ENCODE assay signal across 9 mouse cellular contexts in genomic region chr5:49094945-49095344, GRCm38 (mm10).
DNase-seq lines count a peak whose midpoint lies in the region; ATAC-seq and TF ChIP-seq lines count a peak whose summit lies in the region.
"Had no signal": no experiment of that assay in that cellular context is flagged by ENCODE, and none has a peak within 500 bp of the region (broad histone marks: within the 10 kb centered on the region; RNA-seq: fewer than 3 reads in every experiment).

No protein-coding gene starts in this region.

- H3K27me3 ChIP-seq in kidney, postnatal 0 days (ENCODE audit: insufficient read depth, low read length) = no peaks in the 10 kb centered on the region
- no peaks in the 10 kb centered on the region for H3K27me3 ChIP-seq in kidney, embryonic 16.5 days (ENCODE audit: insufficient read depth, low read length)
- H3K27me3 ChIP-seq: forebrain, embryonic 12.5 days had no signal

- no peak for DNase-seq in kidney, postnatal 0 days (ENCODE audit: low spot score)
- DNase-seq in brain, embryonic 18.5 days (ENCODE audit: low read depth, low spot score) = peak; percentile 8
- peak; percentile 45 for DNase-seq in cerebellum, adult 9-11 months
- DNase-seq in right cerebral cortex, adult 2 months (ENCODE audit: low spot score in 2 of 2) = peak; percentile 27 to 56
- DNase-seq in ovary, postnatal 36 days (ENCODE audit: low spot score) = no peak
- DNase-seq: heart, adult 18-20 months had no signal

- H3K9ac ChIP-seq in kidney, postnatal 0 days (ENCODE audit: low read depth, low read length) = no peak overlapping the region
- no peak overlapping the region for H3K9ac ChIP-seq in kidney, embryonic 16.5 days (replicated peaks; ENCODE audit: low read length)
- H3K9ac ChIP-seq: forebrain, embryonic 12.5 days had no signal

- H3K4me2 ChIP-seq in kidney, postnatal 0 days (ENCODE audit: low read length) = no peak overlapping the region
- no peak overlapping the region for H3K4me2 ChIP-seq in kidney, embryonic 16.5 days (replicated peaks; ENCODE audit: low read depth, low read length)
- H3K4me2 ChIP-seq: forebrain, embryonic 12.5 days had no signal

- H3K36me3 ChIP-seq in kidney, postnatal 0 days (ENCODE audit: insufficient read depth, low read length) = no peaks in the 10 kb centered on the region
- H3K36me3 ChIP-seq in kidney, embryonic 16.5 days (ENCODE audit: insufficient read depth, low read length) = no peaks in the 10 kb centered on the region
- H3K36me3 ChIP-seq: forebrain, embryonic 12.5 days had no signal

- 63% methylated on average over 2 of the region's 2 CpGs for WGBS in kidney, postnatal 0 days
- 69% methylated on average over 2 of the region's 2 CpGs for WGBS in kidney, embryonic 16.5 days

- no peak overlapping the region for H3K4me3 ChIP-seq in kidney, postnatal 0 days (replicated peaks; ENCODE audit: low read depth, low read length)
- H3K4me3 ChIP-seq in kidney, embryonic 16.5 days (ENCODE audit: low read length) = no peak overlapping the region
- H3K4me3 ChIP-seq: forebrain, embryonic 12.5 days had no signal

- H3K27ac ChIP-seq in kidney, postnatal 0 days = no peak overlapping the region
- H3K27ac ChIP-seq in kidney, embryonic 16.5 days (ENCODE audit: low read length) = no peak overlapping the region
- H3K27ac ChIP-seq: forebrain, embryonic 12.5 days had no signal

- no peak for ATAC-seq in kidney, postnatal 0 days (replicated peaks; ENCODE audit: low FRiP score, low read depth)
- ATAC-seq in kidney, embryonic 16.5 days (ENCODE audit: low FRiP score, low TSS enrichment) = no peak
- no peak for ATAC-seq in megakaryocyte progenitor cell, adult 5-6 weeks (replicated peaks; ENCODE audit: poor library complexity)

- H3K9me3 ChIP-seq in kidney, postnatal 0 days (replicated peaks; ENCODE audit: low read length) = no peaks in the 10 kb centered on the region
- no peaks in the 10 kb centered on the region for H3K9me3 ChIP-seq in kidney, embryonic 16.5 days (ENCODE audit: low read length)
- H3K9me3 ChIP-seq: forebrain, embryonic 12.5 days had no signal

- TF ChIP-seq CTCF in kidney, postnatal 0 days (IDR thresholded peaks at IDR 0.05; ENCODE audit: low read depth) = peak; percentile 49; the same call in 1 of the 2 replicates

- no peaks in the 10 kb centered on the region for H3K4me1 ChIP-seq in kidney, postnatal 0 days (replicated peaks; ENCODE audit: insufficient read depth, low read length)
- H3K4me1 ChIP-seq in kidney, embryonic 16.5 days (ENCODE audit: insufficient read depth, low read length) = no peaks in the 10 kb centered on the region
- H3K4me1 ChIP-seq: forebrain, embryonic 12.5 days had no signal

Comparison
In these comparisons a context has a peak if more than half of its experiments do, and no peak if none do; other contexts are left out.
1. DNase-seq: peak in brain, embryonic 18.5 days (single experiment), cerebellum, adult 9-11 months (single experiment) and right cerebral cortex, adult 2 months (2 of 2); none in kidney, postnatal 0 days (single experiment) and ovary, postnatal 36 days (single experiment).